In the genomic region with DNA sequence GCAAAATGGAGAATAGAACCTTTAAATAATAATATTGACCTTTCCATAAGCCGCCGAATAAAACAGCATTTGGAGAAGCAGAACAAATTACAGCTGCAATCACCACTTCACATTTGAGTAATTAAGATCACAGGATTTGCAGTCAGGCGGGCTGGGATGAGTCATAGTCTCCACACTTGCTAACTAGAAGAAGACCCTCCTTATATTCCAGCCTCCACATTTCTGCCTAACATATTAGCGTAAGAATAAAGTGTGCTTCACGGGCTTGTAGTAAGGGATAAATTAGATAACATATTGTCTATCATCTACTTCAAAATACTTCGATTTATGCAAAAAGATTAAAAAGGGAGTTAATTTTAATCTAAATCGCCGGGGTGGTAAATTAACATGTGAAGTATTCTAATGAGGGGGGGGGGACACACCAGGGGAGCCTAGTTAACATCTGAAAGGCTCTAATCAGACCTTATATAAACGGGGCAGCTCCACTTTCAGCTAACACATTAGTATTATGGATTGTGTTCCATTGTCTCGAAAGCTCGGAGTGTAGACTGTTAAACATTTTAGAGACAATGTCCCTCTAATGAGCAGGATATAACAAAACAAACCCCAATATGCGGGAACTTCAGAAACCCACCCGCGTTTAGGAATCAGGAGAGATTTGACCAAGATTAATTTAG, we compare ENCODE assay signal across 15 mouse cellular contexts.
A peak's percentile ranks its signal among the peaks of the same experiment; 100 is the strongest.
DNase-seq lines count a peak whose midpoint lies in the region; ATAC-seq and TF ChIP-seq lines count a peak whose summit lies in the region.
"Had no signal": no experiment of that assay in that cellular context is flagged by ENCODE, and none has a peak within 500 bp of the region (broad histone marks: within the 10 kb centered on the region; RNA-seq: fewer than 3 reads in every experiment).

No protein-coding gene starts in this region.

- H3K27me3 ChIP-seq in forebrain, postnatal 0 days (ENCODE audit: insufficient read depth, low read length), result no peaks in the 10 kb centered on the region
- no peaks in the 10 kb centered on the region for H3K27me3 ChIP-seq in neural tube, embryonic 15.5 days (replicated peaks)
- H3K27me3 ChIP-seq: embryonic facial prominence, embryonic 15.5 days; Patski had no signal

- peak; percentile 65; the same call in 1 of the 2 replicates for ATAC-seq in forebrain, postnatal 0 days
- no peak for ATAC-seq in neural tube, embryonic 15.5 days (ENCODE audit: low FRiP score)
- ATAC-seq: Patski had no signal

- peaks cover 13% of the 10 kb centered on the region for H3K4me1 ChIP-seq in forebrain, postnatal 0 days (ENCODE audit: insufficient read depth)
- H3K4me1 ChIP-seq in neural tube, embryonic 15.5 days, result peaks cover 32% of the 10 kb centered on the region
- H3K4me1 ChIP-seq: embryonic facial prominence, embryonic 15.5 days had no signal

- no peak for TF ChIP-seq CTCF in brain, embryonic 14.5 days (IDR thresholded peaks at IDR 0.05; ENCODE audit: borderline replicate concordance, extremely low read depth, insufficient read depth, insufficient read length)
- TF ChIP-seq CTCF in forebrain, postnatal 0 days (IDR thresholded peaks at IDR 0.05; ENCODE audit: low read depth), result no peak

- H3K9me3 ChIP-seq in forebrain, postnatal 0 days (ENCODE audit: low read length), result no peaks in the 10 kb centered on the region
- H3K9me3 ChIP-seq in neural tube, embryonic 15.5 days (replicated peaks), result no peaks in the 10 kb centered on the region
- H3K9me3 ChIP-seq: embryonic facial prominence, embryonic 15.5 days had no signal

- no peak overlapping the region for H3K4me3 ChIP-seq in forebrain, postnatal 0 days (ENCODE audit: low read depth, low read length)
- no peak overlapping the region for H3K4me3 ChIP-seq in neural tube, embryonic 15.5 days (replicated peaks)
- H3K4me3 ChIP-seq: embryonic facial prominence, embryonic 15.5 days had no signal

- peak overlapping the region; percentile 8; the same call in 1 of the 2 replicates for H3K4me2 ChIP-seq in forebrain, postnatal 0 days (ENCODE audit: low read depth)
- H3K4me2 ChIP-seq in neural tube, embryonic 15.5 days, result no peak overlapping the region
- H3K4me2 ChIP-seq: embryonic facial prominence, embryonic 15.5 days had no signal

- H3K9ac ChIP-seq in forebrain, postnatal 0 days, result no peak overlapping the region
- H3K9ac ChIP-seq in neural tube, embryonic 15.5 days (replicated peaks), result no peak overlapping the region
- H3K9ac ChIP-seq: embryonic facial prominence, embryonic 15.5 days had no signal

- DNase-seq in left cerebral cortex, postnatal 14 days (ENCODE audit: low spot score in 2 of 2), result peak; percentile 42 to 45
- DNase-seq in left cerebral cortex, postnatal 10 days (ENCODE audit: extremely low spot score in 1 of 2, low spot score in 2 of 2), result no peak
- peak; percentile 92 for DNase-seq in brain, embryonic 14.5 days (ENCODE audit: low read depth)
- peak; percentile 52 for DNase-seq in forebrain, postnatal 0 days
- DNase-seq in cerebellum, postnatal 25 days, result no peak
- no peak for DNase-seq in urinary bladder, adult 2 months (ENCODE audit: low spot score)
- DNase-seq: cerebellum, adult 2 months; kidney, adult 11 months; kidney, postnatal 14 days; liver; lung, adult 2 months; thymus, postnatal 14 days had no signal

- peak overlapping the region; percentile 71 for H3K27ac ChIP-seq in forebrain, postnatal 0 days (ENCODE audit: low read depth, low read length)
- H3K27ac ChIP-seq in neural tube, embryonic 15.5 days (replicated peaks), result peak overlapping the region; percentile 49
- H3K27ac ChIP-seq: embryonic facial prominence, embryonic 15.5 days had no signal

- 9% methylated on average over 14 of the region's 14 CpGs for WGBS in forebrain, postnatal 0 days
- 9% methylated on average over 14 of the region's 14 CpGs for WGBS in neural tube, embryonic 15.5 days

- peaks cover 7% of the 10 kb centered on the region; the same call in 1 of the 2 replicates for H3K36me3 ChIP-seq in forebrain, postnatal 0 days (ENCODE audit: insufficient read depth)
- H3K36me3 ChIP-seq in neural tube, embryonic 15.5 days, result peaks cover 7% of the 10 kb centered on the region; the same call in 1 of the 2 replicates
- H3K36me3 ChIP-seq: embryonic facial prominence, embryonic 15.5 days had no signal

- intact Hi-C loops in left cerebral cortex, postnatal 14 days (cut with DNase I), result no loop called here
- intact Hi-C loops in left cerebral cortex, postnatal 10 days (cut with DNase I), result no loop called here

- no peak for TF ChIP-seq POLR2A in brain, embryonic 14.5 days (IDR thresholded peaks at IDR 0.05; ENCODE audit: borderline replicate concordance, extremely low read depth, insufficient read depth, insufficient read length, poor library complexity, severe bottlenecking)

Comparison
In these comparisons a context has a peak if more than half of its experiments do, and no peak if none do; other contexts are left out.
1. DNase-seq: peak in left cerebral cortex, postnatal 14 days (2 of 2), brain, embryonic 14.5 days (single experiment) and forebrain, postnatal 0 days (single experiment); none in left cerebral cortex, postnatal 10 days (0 of 2), cerebellum, postnatal 25 days (0 of 2) and urinary bladder, adult 2 months (single experiment).